Mouse (Mus musculus) monocyte, adult 2 months (primary cell): ENCODE measurements around the gene Borcs7.

Experiments used
- DNase-seq, 2 experiments: peaks; one replicate each; pipeline ENCODE4 v3.0.0; 2022; ENCODE audit warnings: low spot score in 2 of 2, low read depth in 1 of 2

The Borcs7 gene

DNA sequence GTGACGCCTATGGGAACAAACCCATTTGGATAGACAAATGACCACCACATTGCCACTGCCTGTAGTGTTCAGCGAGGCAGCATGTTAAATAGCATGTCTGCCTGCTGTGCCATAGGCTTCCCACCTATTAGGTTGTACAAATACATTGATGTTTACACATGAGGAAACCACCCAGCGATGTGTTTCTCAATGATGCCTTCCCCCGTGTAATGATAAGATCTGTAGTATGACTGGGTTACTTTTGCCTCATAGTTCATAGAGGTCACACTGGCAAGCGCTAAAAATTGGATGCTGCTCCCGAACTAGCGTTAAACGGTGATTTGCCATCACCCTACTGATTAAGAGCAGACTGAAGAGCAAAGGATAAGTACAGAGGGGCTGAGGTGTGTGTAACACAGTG lies 27.5 kb upstream of the Borcs7 start:
- no peak for DNase-seq

DNA sequence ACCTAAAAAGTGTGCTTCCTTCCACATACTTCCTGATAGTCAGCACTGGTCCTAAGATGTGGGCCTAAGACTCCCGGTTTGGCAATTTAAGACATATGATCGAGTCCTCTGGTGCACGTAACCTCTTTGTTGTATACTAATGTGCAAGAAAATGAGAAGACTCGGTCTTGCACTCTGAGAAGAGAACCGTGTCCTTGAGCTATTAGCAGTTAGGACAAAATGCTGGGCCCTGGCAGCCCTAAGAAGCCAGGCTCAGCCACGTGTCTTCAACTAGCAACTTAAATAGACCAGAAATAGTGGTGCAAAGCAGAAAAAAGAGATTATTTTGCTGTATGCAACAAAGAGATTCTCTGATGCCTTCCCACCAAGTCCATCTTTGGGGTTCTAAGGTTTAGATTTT lies 26.9 kb upstream of the Borcs7 start:
- no peak for DNase-seq

DNA sequence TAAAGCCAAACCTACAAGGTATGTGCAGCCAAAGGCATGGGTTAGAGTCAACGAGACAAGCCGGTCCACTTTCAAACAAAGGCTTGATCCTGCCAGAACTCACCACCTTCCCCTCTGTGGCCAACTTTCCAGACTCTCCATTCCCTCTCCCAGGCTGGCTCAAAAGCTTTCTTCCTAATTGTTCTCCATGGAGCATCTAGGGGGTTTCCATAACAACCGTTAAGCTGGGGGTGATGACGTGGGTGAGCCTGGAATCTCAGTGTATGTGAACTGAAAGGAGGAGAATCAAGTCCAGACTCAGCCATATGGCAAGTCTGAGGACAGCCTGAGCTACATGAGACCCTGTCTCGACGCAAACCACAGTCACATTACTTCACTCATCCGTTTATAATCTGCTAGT lies 24.2 kb upstream of the Borcs7 start:
- no peak for DNase-seq

DNA sequence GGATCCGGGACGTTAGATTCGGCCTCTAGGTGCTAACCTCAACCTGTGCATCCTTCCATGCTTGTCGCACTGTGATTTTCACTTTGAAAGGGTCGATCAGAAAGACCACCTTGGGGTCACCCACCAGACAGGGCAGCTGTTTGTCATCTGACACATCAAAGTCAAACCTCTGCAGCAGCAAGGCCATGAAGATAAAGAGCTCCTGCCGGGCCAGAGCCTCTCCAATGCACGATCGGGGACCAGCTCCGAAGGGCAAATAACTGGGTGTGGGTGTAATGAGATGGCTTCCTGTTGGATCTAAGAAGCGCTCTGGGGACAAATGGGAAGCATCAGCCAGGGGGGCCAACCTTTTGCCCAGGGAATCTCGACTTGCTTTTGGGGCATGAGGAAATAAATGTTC lies 22.4 kb upstream of the Borcs7 start:
- no peak for DNase-seq

DNA sequence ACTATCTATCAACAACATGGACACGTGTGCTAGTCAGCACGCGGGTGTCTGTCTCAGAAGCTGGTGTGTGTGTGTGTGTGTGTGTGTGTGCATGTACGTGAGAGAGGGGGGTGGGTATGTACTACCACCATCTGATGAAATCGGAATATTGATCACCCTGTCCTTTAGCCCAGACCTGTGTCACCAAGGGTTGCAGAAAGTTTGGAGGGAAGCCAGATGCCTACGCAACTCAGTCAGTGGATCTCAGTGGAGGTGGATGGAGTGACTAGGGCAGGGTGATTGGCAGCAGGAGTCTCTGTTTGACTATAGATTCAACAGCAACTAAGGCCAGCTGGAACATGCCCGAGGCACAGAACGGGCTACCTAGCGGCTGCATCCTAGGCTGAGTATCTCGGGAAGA lies 21.4 kb upstream of the Borcs7 start:
- DNase-seq: no peak

DNA sequence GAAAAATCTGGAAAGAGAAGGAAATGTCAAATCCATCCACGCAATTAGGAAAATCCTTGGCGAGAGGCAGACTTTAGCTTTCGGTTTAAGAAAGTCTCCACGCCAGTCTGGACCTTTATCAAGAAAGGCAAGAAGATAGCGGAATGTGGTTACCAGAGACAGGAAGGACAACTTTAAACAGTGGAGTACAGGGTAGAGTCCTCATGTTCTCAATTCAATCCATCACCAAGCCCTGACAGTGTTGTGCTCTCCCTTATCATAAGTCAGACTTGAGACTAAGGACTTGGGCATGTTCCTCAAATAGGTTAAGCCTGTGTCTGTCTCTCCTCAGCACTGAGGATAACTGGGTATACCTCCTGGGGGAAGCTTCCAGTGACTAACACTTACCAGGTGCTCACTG lies 19.9 kb upstream of the Borcs7 start:
- DNase-seq: no peak

DNA sequence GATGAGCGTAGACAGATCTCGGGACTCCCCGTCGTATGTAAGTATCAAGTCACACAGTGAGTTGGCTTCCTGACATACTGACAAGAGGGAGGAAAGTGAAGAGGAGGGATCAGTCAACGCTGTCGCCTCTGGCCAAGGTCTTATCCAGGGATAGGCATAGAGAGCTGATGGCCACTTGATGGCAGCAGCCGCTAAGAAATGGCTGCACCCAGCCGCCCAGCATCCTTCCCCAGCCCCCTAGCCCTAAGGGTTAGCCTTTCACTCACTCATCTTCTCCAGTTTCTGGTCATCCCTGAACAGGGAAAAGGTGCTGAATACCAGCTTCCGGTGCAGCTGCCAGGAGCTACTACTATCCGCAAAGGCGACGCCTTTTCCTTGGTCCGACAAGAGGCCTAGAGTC lies 19.0 kb upstream of the Borcs7 start:
- DNase-seq: no peak

DNA sequence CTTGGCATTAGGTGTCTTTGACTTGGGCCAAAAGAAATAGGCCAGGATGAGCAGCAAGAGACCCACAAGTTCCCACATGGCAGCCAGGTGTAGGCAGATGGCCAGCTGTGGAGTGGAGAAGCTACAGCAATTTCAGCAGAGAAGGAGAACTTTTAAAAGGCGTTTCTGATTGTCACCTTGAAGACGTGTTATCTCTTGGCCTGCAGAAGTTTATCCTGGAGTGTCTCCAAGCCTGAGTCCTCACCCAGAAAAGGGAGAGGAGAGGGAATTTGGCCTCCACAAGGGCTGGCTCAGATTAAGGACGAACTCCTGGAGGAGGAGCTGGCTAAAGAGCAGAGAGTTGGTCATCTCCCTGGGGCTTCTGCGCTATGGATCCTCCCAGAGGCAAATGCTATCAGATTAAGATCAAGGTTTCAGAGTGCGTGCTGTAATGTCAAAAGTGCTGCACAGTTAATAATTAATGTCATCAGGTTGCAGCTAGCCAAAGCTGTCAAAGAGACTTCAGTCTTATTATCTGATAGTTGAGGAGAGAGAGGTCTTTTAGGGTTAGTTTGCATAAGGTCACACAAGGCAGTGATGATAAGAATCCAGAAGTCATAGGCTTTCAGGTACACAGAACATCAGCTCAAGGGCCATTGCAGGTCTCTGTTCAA lies 16.8 kb upstream of the Borcs7 start, which contains the start of gene Cyp17a1:
Gene Cyp17a1 (minus strand): TSS at position 407 of the 653 bp plus-strand sequence.
- DNase-seq: no peak

DNA sequence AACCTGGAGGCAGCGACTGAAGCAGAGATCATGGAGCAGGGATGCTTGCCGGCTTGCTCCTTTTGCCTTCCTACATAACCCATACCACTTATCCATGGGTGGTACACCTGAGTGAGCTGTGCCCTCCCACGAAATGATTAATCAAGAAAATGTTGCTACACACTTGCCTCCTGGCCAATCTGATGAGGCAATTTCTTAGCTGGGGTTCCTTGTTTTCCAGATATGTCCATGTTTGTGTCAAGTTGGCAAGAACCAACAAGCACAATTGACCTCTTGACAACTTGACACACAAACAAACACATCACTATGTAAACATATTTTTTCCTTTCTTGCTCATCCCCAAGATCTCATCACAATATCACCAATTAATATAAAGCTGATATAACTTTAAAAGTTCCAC lies 14.1 kb upstream of the Borcs7 start:
- DNase-seq: no peak

DNA sequence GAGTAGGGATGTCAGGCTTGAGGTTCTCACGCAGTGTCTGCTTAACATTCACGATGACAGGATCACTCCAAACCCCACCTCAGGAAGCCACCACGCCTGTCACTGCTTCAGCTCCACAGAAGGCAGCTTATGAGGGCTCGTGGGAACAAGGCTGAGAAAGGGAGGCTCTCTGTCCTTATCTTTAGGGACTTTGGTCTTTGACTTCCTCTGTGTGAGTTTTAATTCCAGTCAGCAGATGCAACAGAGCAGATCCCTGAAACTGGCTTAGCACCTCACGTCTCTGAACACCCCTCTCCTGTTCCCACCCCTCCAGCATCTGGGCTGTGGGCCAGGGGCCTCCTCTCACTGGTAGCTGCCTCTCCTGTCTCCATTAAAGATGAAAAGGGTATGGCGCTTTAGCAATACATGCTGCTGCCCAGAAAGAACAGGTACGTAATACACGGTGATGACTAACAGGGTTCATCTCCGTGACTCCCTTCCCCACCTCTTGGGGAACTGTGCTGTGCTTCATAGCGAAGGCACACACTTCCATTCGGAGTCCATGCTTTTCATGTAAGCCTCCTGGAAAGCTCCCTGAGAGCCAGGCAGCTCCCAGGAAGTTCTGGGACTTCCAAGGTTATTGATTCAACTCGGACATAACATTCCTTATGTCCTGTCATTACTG lies 9.9 kb upstream of the Borcs7 start:
- DNase-seq: no peak

DNA sequence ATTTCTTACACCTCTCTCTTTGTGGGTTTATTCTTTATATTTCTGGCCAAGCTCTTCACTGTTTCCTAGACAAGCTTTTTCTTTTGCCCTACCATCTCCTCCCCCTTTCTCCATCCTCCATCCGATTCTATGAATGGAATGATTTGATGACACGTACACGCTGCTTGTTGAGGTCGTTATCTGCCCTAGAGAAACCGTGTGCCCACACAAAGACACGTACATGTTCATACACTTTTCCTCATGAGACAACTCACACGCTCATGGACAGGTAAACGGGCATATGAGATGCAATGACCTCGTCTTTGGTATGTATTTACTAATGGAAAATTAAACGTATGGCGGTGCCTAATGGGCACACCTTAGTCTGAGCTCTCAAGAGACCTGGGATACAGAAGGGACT lies 681 bp downstream of the Borcs7 start:
- no peak for DNase-seq

DNA sequence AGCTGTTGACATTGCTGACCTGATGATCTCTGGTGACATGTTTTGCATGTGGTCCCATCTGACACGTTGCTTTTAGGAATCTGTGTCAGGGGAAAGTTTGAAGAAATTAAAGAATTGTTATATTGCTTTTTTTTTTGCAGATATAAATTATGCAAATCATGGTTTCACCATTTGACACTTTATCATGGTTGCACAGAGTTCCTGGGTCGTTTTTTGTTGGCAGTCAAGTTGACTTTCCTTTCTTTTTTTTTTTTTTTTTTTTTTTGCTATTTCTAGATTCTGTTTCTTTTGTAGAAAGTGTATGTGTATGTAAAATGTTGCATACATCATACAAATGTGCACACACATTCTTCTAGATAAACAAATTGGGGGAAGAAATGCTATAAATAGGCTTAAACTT lies 1.4 kb downstream of the Borcs7 start:
- DNase-seq: no peak

DNA sequence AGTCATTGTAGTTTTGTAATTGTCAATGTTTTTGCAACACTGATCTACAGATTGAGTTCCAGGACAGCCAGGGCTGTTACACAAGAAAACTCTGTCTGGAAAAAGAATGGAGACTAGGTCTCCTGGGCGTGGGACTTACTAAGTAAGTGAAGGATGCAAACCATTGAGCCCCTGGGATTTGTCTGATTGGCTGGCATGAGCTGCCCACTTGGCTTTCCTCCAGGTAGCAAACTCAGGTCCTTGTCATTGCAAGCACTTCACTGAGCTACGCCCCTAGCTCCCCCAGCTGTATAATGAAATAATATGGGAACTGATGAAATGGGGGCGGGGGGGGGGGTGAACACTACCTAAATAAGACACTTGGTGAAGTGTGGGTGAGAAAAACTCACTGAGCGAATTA lies 3.4 kb downstream of the Borcs7 start:
- no peak for DNase-seq

DNA sequence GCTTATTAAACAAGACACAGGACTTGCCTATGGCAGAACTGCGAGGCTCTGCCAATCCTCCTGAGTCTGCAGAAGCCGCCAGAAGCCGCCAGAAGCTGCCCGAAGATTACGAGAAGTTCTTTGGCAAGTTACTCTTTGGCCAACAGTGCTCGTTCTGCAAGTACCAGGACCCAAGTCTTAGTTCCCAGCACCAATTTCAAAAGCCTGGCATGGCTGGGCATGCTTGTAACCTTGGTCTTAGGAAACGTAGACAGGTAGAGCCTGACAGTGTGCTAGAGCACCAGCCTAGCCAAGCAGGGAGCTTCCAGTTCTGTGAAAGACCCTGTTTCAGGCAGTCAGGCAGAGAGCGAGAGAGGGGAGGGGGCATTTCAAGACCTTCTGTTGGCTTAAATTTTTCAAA lies 6.8 kb downstream of the Borcs7 start:
- DNase-seq: no peak

DNA sequence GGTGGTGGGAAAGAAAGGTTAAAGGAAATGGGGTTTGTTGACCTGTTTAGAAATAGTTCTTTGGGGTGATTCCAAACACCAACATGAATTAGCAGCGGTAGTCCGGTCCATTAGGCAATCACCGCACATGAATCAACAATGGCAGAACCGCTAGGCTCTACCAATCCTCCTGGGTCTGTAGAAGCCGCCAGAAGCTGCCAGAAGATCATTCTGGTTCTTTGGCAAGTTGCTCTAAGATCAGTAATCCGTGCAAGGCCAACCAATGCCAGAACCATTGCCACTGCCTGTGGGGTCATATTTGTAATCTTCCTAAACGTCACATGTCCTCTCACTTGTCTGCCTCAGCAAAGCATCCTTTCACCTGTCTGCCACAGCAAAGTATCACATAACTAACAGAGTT lies 7.2 kb downstream of the Borcs7 start:
- DNase-seq: no peak

DNA sequence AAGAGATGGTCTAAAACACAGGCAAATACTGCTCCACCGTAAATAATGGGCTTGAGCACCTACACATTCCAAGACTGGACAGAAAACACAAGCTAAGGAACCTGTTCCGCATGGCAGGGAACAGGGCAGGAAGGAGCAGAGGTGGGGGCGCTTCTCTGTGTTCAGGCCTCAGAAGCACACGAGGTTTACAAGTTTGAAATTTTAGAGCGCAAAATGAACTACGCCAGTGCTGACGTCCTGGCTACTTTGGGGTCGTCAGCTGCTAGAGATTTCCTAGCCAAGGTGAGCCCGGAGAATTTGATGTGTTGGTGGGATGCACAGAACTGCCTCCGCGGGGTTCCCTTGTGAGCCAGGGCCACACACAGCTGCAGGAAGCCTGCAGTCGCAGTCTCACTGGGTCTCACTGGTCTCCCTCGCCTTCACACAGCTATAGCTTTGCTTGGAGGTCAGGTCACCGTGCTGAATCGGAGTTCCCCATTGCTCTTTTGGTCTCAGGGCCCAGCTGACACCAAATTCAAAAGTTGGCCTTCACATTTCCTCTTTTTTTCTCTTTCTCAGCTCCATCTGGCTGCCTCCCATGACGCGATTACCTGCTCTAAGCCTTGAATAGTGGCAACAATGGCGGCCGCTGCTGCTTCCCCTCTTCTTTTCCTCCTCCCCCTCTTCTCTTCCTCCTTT lies 8.3 kb downstream of the Borcs7 start:
- DNase-seq: no peak

DNA sequence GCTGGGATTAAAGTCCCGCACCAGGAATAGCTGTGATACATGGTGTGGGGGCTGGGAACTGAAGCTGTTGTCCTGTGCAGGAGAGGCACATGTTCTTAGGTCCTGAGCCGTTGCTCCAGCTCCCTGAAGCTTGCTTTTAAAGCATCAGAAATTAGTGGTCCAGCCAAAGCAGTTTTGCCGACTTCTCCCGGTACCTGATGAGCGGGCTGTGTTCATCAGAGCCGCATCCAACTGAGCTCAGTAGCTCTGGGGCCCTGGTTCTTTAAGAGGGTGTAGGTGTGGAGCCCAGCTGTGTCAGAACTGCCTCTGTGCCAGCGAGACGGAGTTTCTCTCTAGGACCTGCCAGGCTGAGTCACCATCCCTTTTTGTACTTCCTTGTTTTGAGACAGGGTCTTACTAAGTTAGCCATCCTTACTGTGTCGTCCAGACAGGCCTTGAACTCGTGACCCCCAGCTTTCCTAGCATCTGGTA lies 9.3 kb downstream of the Borcs7 start:
- DNase-seq: no peak

DNA sequence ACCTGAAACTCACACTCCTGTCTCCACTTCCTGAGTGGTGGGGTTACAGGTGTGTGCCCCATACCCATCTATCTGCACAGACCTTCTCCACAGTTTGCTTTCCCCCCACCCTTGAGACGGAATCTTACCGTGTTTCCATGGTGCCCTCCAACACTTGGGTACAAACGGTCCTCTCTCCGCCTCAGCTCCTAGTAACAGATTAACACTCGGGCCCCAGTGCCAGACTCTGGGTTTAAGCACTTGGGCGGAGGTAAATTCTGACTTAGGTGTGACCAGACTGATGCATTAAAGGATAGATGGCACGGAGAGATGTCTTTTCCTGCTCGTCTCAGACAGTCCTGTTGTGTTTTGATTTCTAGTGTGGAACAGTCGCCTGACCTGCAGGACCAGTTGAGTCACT lies 11.4 kb downstream of the Borcs7 start:
- DNase-seq: no peak

DNA sequence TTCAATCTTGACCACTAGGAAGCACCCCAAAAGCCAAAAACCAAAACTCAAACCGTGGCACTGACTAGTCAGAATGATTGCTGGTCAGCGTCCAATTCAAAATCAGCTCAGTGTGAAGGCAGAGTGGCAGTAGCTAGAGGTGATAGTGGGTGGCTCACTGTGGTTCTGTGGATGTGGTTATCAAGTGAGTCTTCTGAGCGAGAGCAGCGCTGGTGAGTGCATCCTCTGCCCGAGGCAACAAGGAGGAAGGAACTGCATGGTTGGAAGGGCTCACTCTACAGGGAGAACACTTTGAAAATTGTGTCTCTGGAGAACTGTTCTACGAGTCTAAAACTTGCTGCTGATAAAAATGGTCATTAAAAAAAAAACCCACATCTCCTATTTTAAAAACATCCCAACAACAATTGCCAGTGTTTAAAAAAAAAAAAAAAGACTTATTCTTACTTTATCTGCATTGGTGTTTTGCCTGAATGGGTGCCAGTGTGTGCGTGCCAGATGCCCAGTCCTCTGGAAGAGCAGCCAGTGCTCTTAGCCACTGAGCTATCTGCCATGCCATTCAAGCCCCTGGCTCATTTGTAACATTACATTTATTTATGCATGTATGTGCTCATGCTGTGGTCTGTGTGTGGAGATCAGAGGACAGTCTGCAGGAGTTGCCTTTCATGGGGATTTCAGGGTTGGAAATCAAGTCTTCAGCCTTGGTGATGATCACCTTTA lies 16.2 kb downstream of the Borcs7 start:
- DNase-seq: no peak

DNA sequence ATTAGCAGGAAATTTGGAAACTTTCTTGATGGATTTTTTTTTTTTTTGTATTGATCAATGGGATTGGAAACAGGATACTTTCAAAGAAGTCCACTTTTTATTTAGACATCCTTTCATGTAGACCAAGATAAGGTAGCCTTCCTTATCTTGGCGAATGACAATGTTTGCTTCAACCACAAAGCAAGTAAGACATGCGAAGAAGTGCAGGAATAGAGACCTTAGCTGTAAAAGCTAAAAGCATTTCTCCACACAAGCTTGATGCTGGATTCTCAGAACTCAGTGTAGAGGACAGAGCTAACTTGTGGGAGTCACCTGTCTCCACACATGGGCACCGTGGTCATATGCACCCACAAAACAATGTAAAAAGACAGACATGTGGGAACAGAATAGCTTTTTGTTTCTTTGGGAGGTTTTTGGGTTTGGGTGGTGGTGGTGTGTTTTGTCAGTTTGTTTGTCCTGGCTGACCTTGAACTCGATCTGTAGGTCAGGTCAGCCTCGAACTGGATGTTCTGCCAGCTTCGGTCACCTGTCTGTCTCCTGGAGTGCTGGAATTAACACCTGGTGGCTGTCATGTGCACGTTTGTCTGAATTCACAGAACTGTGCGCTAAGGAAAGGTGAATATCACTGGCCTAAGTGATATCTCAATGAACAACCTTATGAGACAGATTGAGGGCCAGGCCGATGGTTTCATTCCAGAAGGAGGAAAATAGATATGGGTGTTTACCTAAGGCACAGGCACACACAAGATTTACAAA lies 17.0 kb downstream of the Borcs7 start:
- no peak for DNase-seq
